Mouse (Mus musculus): ENCODE measurements around the gene Olfr1048. TPM values are rescaled to one million over a fixed set of nuclear protein-coding genes. Genes with fewer than 3 reads are reported as not detected.
"Not testable (repeated sequence)": the region's sequence is repeated elsewhere in the genome, so short reads cannot be mapped to it uniquely, and the experiment has no call there.

The Olfr1048 gene
- polyA plus RNA-seq (2016; fragmentation: Nextera tagmentation; extraction: Ambion mirVana) = not detected in 2 replicates

DNA sequence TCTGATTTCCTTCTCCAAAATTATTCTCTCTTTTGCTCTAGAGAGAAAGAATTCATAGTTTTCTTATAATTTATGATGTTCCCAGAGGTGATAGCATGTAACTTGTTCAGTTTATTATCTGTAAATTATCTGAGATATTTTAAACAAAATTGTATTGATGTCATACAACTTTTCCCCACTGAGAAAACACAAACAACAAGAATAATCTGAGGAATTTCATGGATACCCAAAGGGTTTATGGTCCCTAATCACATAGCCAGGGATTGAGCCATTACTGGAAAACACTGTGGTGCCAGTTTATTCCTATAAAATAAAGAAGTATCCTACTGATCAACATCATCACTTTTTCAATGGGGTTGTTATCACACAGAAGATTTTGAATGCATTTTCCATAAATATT is at the start of gene Olfr1048:
Gene Olfr1048, minus strand, starts transcription at position 101 of the 400 bp plus-strand sequence.
- H3K36me3 ChIP-seq = no peaks in the 10 kb centered on the region
- H3K4me2 ChIP-seq (replicated peaks) = no peak within 1 kb of the TSS
- ATAC-seq (ENCODE audit: low FRiP score, low read depth) = no peak
- H3K9ac ChIP-seq (replicated peaks) = no peak within 1 kb of the TSS
- H3K27ac ChIP-seq (replicated peaks) = no peak within 1 kb of the TSS
- H3K9me3 ChIP-seq = no peaks in the 10 kb centered on the region
- H3K4me1 ChIP-seq = no peaks in the 10 kb centered on the region
- no peaks in the 10 kb centered on the region for H3K27me3 ChIP-seq
- H3K4me3 ChIP-seq = no peak within 1 kb of the TSS

DNA sequence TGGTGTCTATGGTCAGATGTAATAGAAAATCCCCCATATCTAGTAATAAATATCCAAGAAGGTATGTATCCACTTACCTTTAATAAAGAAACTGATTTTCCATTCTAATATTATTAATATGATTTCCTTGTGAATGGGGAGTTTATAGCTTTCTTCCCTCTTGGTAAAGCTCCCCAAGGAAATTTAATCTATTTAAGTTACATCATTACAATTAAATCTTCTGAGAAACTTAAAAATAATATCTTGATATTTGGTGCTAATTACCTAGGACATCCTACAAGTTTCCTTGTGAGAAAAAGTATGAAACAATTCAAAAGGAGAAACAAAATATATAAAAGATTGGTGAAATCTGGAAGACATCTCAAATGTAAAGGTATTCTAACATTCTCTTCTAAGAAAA is 38.9 kb upstream of the Olfr1048 start, which contains the start of gene Olfr1051:
Gene Olfr1051, minus strand, starts transcription at position 101 of the 400 bp plus-strand sequence.
- not testable (repeated sequence) for H3K9me3 ChIP-seq; H3K36me3 ChIP-seq; H3K4me2 ChIP-seq (replicated peaks); H3K27ac ChIP-seq (replicated peaks); H3K9ac ChIP-seq (replicated peaks); H3K4me3 ChIP-seq; ATAC-seq (ENCODE audit: low FRiP score, low read depth); H3K4me1 ChIP-seq; H3K27me3 ChIP-seq

DNA sequence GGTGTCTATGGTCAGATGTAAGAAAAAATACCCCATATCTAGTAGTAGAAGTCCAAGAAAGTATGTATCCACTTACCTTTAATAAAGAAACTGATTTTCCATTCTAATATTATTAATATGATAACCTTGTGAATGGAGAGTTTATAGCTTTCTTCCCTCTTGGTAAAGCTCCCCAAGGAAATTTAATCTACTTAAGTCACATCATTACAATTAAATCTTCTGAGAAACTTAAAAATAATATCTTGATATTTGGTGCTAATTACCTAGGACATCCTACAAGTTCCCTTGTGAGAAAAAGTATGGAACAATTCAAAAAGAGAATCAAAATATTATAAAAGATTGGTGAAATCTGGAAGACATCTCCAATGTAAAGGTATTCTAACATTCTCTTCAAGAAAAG is 18.1 kb upstream of the Olfr1048 start, which contains the start of gene Olfr1049:
Gene Olfr1049, minus strand, starts transcription at position 101 of the 400 bp plus-strand sequence.
- H3K4me1 ChIP-seq; H3K27ac ChIP-seq (replicated peaks); H3K9ac ChIP-seq (replicated peaks); H3K4me2 ChIP-seq (replicated peaks); H3K9me3 ChIP-seq; ATAC-seq (ENCODE audit: low FRiP score, low read depth); H3K4me3 ChIP-seq; H3K27me3 ChIP-seq; H3K36me3 ChIP-seq: not testable (repeated sequence)

DNA sequence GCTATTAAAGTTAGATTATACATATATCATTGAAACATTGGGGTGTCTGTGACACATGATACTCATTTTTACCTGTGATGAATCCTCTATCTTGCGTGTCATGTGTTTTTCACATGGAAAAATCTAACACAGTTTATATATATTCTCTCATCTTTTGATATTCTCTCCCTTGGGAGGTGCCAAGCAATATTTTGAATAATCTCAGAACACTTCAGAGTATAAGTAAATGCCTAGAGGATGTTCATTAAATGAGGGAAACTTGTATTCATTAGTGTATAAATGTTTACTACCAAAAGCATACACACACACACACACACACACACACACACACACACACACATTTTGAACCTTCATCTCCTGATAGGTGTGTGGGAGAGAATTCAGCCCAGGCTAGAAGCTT is 8.8 kb downstream of the Olfr1048 start, which contains the start of gene Olfr1047:
Gene Olfr1047, minus strand, starts transcription at position 101 of the 400 bp plus-strand sequence.
- Histone ChIP-seq H3K4me3 (no peak within 1 kb of the TSS), H3K9ac (replicated peaks) (no peak within 1 kb of the TSS), H3K9me3 (no peaks in the 10 kb centered on the region), H3K4me2 (replicated peaks) (no peak within 1 kb of the TSS), H3K36me3 (no peaks in the 10 kb centered on the region), H3K27ac (replicated peaks) (no peak within 1 kb of the TSS), H3K4me1 (no peaks in the 10 kb centered on the region), H3K27me3 (no peaks in the 10 kb centered on the region)
- 90% methylated on average over 1 of the region's 1 CpGs for WGBS
- ATAC-seq (ENCODE audit: low FRiP score, low read depth) = no peak

DNA sequence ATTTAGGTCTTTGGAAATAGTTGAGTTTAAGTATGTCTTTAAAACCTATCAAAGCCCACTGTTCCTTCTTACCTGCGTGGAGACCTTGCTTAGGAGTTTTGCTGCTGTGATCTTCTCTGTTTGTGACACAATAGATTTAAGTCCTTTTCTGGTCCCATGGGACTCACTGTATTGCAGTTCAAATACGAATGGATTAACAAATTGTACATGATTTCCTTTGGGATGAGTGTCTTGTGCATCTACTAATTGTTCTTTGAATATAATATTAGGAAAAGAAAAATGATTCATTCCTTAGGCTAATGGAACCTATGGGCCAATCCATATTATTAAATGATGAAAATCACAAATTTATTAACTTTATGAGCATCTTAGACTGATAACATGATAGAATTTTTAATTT is 20.9 kb downstream of the Olfr1048 start, which contains the start of gene Olfr1046:
Gene Olfr1046, minus strand, starts transcription at position 101 of the 400 bp plus-strand sequence.
- H3K4me3 ChIP-seq = no peak within 1 kb of the TSS
- WGBS = 85% methylated on average over 2 of the region's 2 CpGs
- ATAC-seq (ENCODE audit: low FRiP score, low read depth) = no peak
- no peak within 1 kb of the TSS for H3K4me2 ChIP-seq (replicated peaks)
- H3K9ac ChIP-seq (replicated peaks) = no peak within 1 kb of the TSS
- no peaks in the 10 kb centered on the region for H3K27me3 ChIP-seq
- H3K27ac ChIP-seq (replicated peaks) = no peak within 1 kb of the TSS
- H3K9me3 ChIP-seq = no peaks in the 10 kb centered on the region
- H3K4me1 ChIP-seq = no peaks in the 10 kb centered on the region
- no peaks in the 10 kb centered on the region for H3K36me3 ChIP-seq

DNA sequence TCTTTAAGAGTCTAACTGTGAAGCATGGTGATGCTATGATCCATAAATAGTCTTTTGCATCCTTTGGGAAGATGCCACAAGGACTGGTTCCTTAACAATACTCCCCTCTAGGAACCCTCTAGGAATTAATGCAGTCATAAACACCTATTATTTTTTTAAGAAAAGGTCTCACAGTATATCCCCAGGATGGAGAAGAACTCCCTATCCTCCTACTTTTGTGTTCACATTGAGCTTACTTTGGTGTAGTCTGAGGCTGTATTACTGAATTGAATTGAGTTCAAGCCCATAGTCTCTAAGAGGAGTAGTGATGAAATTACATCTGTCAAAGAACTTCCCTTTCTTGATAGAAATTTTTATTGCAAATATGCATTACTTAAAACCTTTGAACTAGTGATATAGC is 37.2 kb downstream of the Olfr1048 start, which contains the start of gene Olfr1045:
Gene Olfr1045, minus strand, starts transcription at position 101 of the 400 bp plus-strand sequence.
- Histone ChIP-seq H3K27me3 (no peaks in the 10 kb centered on the region), H3K36me3 (no peaks in the 10 kb centered on the region), H3K9ac (replicated peaks) (no peak within 1 kb of the TSS), H3K4me3 (no peak within 1 kb of the TSS), H3K4me2 (replicated peaks) (no peak within 1 kb of the TSS), H3K4me1 (no peaks in the 10 kb centered on the region), H3K9me3 (no peaks in the 10 kb centered on the region), H3K27ac (replicated peaks) (no peak within 1 kb of the TSS)
- ATAC-seq (ENCODE audit: low FRiP score, low read depth) = no peak

DNA sequence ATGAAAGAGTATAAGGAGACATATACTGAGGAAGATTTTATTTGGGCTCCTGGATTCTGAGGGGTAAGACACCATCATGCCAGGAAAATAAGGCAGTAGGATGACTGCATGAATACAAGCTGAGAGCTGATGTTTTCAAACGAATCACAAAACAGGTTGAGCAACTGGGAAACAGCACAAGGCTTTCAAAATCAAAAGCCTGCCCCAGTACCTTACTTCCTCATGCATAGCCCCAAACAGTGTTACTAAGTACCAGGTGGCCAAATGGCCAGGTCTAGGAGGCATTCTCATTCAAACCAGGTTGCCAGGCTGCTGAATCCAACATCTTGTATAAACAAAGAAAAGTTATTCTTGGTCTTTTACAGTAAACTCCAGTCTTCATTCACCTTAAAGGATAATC is 44.2 kb downstream of the Olfr1048 start:
- Histone ChIP-seq H3K4me3 (no peak overlapping the region), H3K9ac (replicated peaks) (no peak overlapping the region), H3K9me3 (no peaks in the 10 kb centered on the region), H3K27me3 (no peaks in the 10 kb centered on the region), H3K4me2 (replicated peaks) (no peak overlapping the region), H3K27ac (replicated peaks) (no peak overlapping the region), H3K4me1 (no peaks in the 10 kb centered on the region), H3K36me3 (no peaks in the 10 kb centered on the region)
- WGBS = 74% methylated on average over 1 of the region's 1 CpGs
- ATAC-seq (ENCODE audit: low FRiP score, low read depth) = no peak

DNA sequence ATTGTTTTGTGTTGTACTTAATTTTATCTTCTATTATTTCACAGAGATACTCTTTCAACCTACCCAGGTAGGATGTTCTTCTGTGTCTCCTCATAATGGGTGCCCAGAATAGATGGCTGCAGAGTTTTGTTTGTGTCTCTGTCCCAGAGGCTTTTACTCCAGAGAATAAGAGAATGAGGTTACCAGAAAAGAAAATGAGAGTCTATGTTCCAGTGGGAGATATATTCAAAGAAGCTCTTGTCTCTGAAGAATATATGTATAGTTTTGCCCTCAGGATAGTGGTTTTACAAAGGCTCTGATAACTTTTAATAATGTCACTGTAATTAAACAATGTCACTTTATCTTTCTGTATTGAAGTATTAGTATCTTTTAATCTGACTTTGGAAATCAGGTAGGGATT is 54.5 kb downstream of the Olfr1048 start, which contains the start of gene Olfr52:
Gene Olfr52, minus strand, starts transcription at position 101 of the 400 bp plus-strand sequence.
- Histone ChIP-seq H3K9me3 (no peaks in the 10 kb centered on the region), H3K4me1 (no peaks in the 10 kb centered on the region), H3K9ac (replicated peaks) (no peak within 1 kb of the TSS), H3K27me3 (no peaks in the 10 kb centered on the region), H3K27ac (replicated peaks) (no peak within 1 kb of the TSS), H3K4me3 (no peak within 1 kb of the TSS), H3K36me3 (no peaks in the 10 kb centered on the region), H3K4me2 (replicated peaks) (no peak within 1 kb of the TSS)
- no peak for ATAC-seq (ENCODE audit: low FRiP score, low read depth)

Other genes starting within 250 kb of the Olfr1048 start
- not detected in 2 replicates for gene Olfr1031, start 250.0 kb downstream of the Olfr1048 start, polyA plus RNA-seq (2016; fragmentation: Nextera tagmentation; extraction: Ambion mirVana)
- not detected in 2 replicates for gene Olfr1032, start 234.7 kb downstream of the Olfr1048 start, polyA plus RNA-seq (2016; fragmentation: Nextera tagmentation; extraction: Ambion mirVana)
- not detected in 2 replicates for gene Olfr1033, start 219.7 kb downstream of the Olfr1048 start, polyA plus RNA-seq (2016; fragmentation: Nextera tagmentation; extraction: Ambion mirVana)
- gene Olfr1034, start 194.4 kb downstream of the Olfr1048 start, polyA plus RNA-seq (2016; fragmentation: Nextera tagmentation; extraction: Ambion mirVana) = 0.05 TPM in 1 of 2 replicates, not detected in the other
- gene Olfr1036, start 166.3 kb downstream of the Olfr1048 start, polyA plus RNA-seq (2016; fragmentation: Nextera tagmentation; extraction: Ambion mirVana) = not detected in 2 replicates
- not detected in 2 replicates for gene Olfr1037, start 152.9 kb downstream of the Olfr1048 start, polyA plus RNA-seq (2016; fragmentation: Nextera tagmentation; extraction: Ambion mirVana)
- not detected in 2 replicates for gene Olfr1039, start 104.4 kb downstream of the Olfr1048 start, polyA plus RNA-seq (2016; fragmentation: Nextera tagmentation; extraction: Ambion mirVana)
- gene Olfr1040, start 93.6 kb downstream of the Olfr1048 start, polyA plus RNA-seq (2016; fragmentation: Nextera tagmentation; extraction: Ambion mirVana) = not detected in 2 replicates
- not detected in 2 replicates for gene Olfr1042, start 78.5 kb downstream of the Olfr1048 start, polyA plus RNA-seq (2016; fragmentation: Nextera tagmentation; extraction: Ambion mirVana)
- gene Olfr1043, start 72.8 kb downstream of the Olfr1048 start, polyA plus RNA-seq (2016; fragmentation: Nextera tagmentation; extraction: Ambion mirVana) = not detected in 2 replicates
- gene Olfr1044, start 62.5 kb downstream of the Olfr1048 start, polyA plus RNA-seq (2016; fragmentation: Nextera tagmentation; extraction: Ambion mirVana) = not detected in 2 replicates
- not detected in 2 replicates for gene Olfr52, start 54.6 kb downstream of the Olfr1048 start, polyA plus RNA-seq (2016; fragmentation: Nextera tagmentation; extraction: Ambion mirVana)
- not detected in 2 replicates for gene Olfr1045, start 37.3 kb downstream of the Olfr1048 start, polyA plus RNA-seq (2016; fragmentation: Nextera tagmentation; extraction: Ambion mirVana)
- not detected in 2 replicates for gene Olfr1046, start 21.0 kb downstream of the Olfr1048 start, polyA plus RNA-seq (2016; fragmentation: Nextera tagmentation; extraction: Ambion mirVana)
- gene Olfr1047, start 8.9 kb downstream of the Olfr1048 start, polyA plus RNA-seq (2016; fragmentation: Nextera tagmentation; extraction: Ambion mirVana) = not detected in 2 replicates
- gene Olfr1049, start 18.0 kb upstream of the Olfr1048 start, polyA plus RNA-seq (2016; fragmentation: Nextera tagmentation; extraction: Ambion mirVana) = not detected in 2 replicates
- gene Olfr1051, start 38.8 kb upstream of the Olfr1048 start, polyA plus RNA-seq (2016; fragmentation: Nextera tagmentation; extraction: Ambion mirVana) = not detected in 2 replicates
- not detected in 2 replicates for gene Olfr1052, start 52.2 kb upstream of the Olfr1048 start, polyA plus RNA-seq (2016; fragmentation: Nextera tagmentation; extraction: Ambion mirVana)
- gene Olfr1053, start 75.0 kb upstream of the Olfr1048 start, polyA plus RNA-seq (2016; fragmentation: Nextera tagmentation; extraction: Ambion mirVana) = not detected in 2 replicates
- gene Olfr1054, start 95.1 kb upstream of the Olfr1048 start, polyA plus RNA-seq (2016; fragmentation: Nextera tagmentation; extraction: Ambion mirVana) = not detected in 2 replicates
- gene Olfr1055, start 110.0 kb upstream of the Olfr1048 start, polyA plus RNA-seq (2016; fragmentation: Nextera tagmentation; extraction: Ambion mirVana) = not detected in 2 replicates
- gene Olfr1056, start 122.2 kb upstream of the Olfr1048 start, polyA plus RNA-seq (2016; fragmentation: Nextera tagmentation; extraction: Ambion mirVana) = not detected in 2 replicates
- gene Olfr1057, start 138.1 kb upstream of the Olfr1048 start, polyA plus RNA-seq (2016; fragmentation: Nextera tagmentation; extraction: Ambion mirVana) = not detected in 2 replicates
- not detected in 2 replicates for gene Olfr1058, start 148.3 kb upstream of the Olfr1048 start, polyA plus RNA-seq (2016; fragmentation: Nextera tagmentation; extraction: Ambion mirVana)
- not detected in 2 replicates for gene Olfr1061, start 173.8 kb upstream of the Olfr1048 start, polyA plus RNA-seq (2016; fragmentation: Nextera tagmentation; extraction: Ambion mirVana)
- not detected in 2 replicates for gene Olfr1062, start 186.5 kb upstream of the Olfr1048 start, polyA plus RNA-seq (2016; fragmentation: Nextera tagmentation; extraction: Ambion mirVana)
- gene Olfr1065, start 210.3 kb upstream of the Olfr1048 start, polyA plus RNA-seq (2016; fragmentation: Nextera tagmentation; extraction: Ambion mirVana) = not detected in 2 replicates
- gene Olfr1066, start 216.0 kb upstream of the Olfr1048 start, polyA plus RNA-seq (2016; fragmentation: Nextera tagmentation; extraction: Ambion mirVana) = not detected in 2 replicates
- not detected in 2 replicates for gene Olfr228, start 247.1 kb upstream of the Olfr1048 start, polyA plus RNA-seq (2016; fragmentation: Nextera tagmentation; extraction: Ambion mirVana)